Mouse (Mus musculus): ENCODE results near the gene Snap29. TPM values are rescaled to one million over a fixed set of nuclear protein-coding genes. Genes with fewer than 3 reads are reported as not detected.

Gene Snap29
- polyA plus RNA-seq, 1 experiment from 2014 or later: 19.8 TPM

DNA sequence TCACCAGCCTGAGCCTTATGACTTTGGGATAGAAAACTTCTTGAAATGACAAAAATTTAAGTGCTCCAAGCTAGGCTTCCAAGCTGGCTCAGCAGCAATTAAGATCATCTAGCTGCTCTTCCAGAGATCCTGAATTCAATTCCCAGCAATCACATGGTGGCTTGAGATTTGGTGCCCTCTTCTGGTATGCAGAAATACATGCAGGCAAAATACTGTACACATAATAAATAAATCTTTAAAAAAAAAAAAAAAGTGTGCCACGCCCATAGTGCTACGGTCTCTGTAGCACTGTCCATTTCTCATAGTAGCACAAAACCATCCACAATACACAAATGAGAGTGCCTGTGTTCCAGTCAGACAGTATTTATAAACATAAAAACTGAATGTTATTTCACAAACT lies 26.8 kb downstream of the Snap29 start:
- no peaks in the 10 kb centered on the region for H3K27me3 ChIP-seq
- WGBS: 86% methylated on average over 2 of the region's 2 CpGs
- no peak overlapping the region for H3K4me2 ChIP-seq (replicated peaks)
- peaks cover 21% of the 10 kb centered on the region for H3K36me3 ChIP-seq
- no peaks in the 10 kb centered on the region for H3K4me1 ChIP-seq
- no peak overlapping the region for H3K9ac ChIP-seq
- ATAC-seq (ENCODE audit: low FRiP score): no peak
- H3K4me3 ChIP-seq: no peak overlapping the region
- H3K9me3 ChIP-seq (replicated peaks): no peaks in the 10 kb centered on the region
- no peak overlapping the region for H3K27ac ChIP-seq

DNA sequence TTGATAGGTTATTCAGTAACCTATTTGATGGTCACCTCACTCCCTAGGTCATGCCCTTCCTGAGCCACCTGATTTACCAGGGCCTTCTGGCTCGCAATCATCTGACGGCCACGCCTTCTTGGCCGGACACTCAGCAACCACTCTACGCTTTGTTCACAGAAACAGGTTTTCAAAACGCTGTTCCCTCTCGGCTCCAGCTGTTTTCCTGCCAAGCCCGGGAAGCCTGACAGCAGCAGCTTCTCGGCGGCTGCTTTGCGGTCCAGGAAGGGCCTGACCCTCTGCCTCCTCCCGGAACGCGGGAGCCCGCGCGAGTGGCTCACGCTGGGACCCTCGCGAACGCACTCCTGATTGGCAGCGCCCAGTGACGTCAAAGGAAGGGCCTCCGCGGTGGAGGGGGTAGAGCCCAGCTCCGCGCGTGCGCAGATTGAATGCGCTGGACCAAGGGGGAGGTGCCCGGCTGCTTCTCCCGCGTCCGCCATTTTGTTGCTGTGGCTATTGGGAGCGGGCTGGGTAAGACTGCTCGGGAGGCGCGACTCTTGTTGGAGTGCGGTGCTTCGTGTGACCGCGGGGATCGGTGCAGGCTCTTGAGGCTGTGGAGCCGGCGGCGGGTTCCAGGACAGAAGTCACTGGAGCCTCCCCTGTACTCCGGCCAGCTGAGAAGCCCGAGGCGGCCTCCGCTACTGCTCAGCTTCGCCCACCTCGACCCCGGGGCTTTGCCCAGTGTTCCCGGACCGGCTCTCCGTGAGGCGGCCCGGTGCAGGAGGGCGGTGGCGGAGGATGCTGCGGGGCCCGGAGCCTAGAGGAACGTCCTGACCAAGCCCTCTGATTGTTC lies 46.0 kb downstream of the Snap29 start, which contains the start of gene Crkl:
TSS of gene Crkl (plus strand) at position 447 of the 832 bp plus-strand sequence.
- no peaks in the 10 kb centered on the region for H3K9me3 ChIP-seq (replicated peaks)
- H3K9ac ChIP-seq: peak within 1 kb of the TSS; percentile 96
- peaks cover 16% of the 10 kb centered on the region for H3K36me3 ChIP-seq
- peak within 1 kb of the TSS; percentile 88 for H3K4me2 ChIP-seq (replicated peaks)
- H3K4me1 ChIP-seq: peaks cover 20% of the 10 kb centered on the region
- ATAC-seq (ENCODE audit: low FRiP score): peak; percentile 96
- peak within 1 kb of the TSS; percentile 97 for H3K27ac ChIP-seq
- H3K4me3 ChIP-seq: peak within 1 kb of the TSS; percentile 97
- no peaks in the 10 kb centered on the region for H3K27me3 ChIP-seq
- under 1% methylated on average over 63 of the region's 63 CpGs for WGBS

- Histone ChIP-seq H3K4me3 (peak overlapping the region; percentile 97), H3K27ac (peak overlapping the region; percentile 97), H3K4me2 (replicated peaks) (peak overlapping the region; percentile 88), H3K4me1 (peaks cover 20% of the 10 kb centered on the region), H3K9ac (peak overlapping the region; percentile 96), H3K36me3 (peaks cover 21% of the 10 kb centered on the region), H3K27me3 (no peaks in the 10 kb centered on the region), H3K9me3 (replicated peaks) (no peaks in the 10 kb centered on the region)
- peak; percentile 69 for ATAC-seq (ENCODE audit: low FRiP score)
- under 1% methylated on average over 24 of the region's 24 CpGs for WGBS
Measured at GRCm38 (mm10) chr16:17452373-17452715, 46.6 kb downstream of the Snap29 start.

DNA sequence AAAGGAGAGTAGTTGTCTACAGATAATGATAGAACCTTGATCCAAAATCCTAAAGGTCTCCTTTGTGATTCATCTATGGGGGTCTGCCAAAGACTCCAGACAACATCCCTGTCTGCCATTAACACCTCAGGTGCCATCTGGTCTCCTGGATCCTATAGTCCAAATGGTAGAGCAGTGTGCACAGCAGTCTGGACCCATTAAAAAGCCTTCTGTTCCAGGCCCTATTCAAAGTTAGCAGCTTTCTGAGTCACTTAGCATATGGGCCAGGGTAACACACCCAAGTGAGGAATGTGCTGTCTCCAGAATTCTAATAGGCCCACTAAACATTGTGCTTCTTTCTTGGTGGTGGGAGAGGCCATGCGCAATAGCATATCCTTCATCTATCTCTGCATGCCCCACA lies 51.1 kb downstream of the Snap29 start:
- ATAC-seq (ENCODE audit: low FRiP score): no peak
- no peaks in the 10 kb centered on the region for H3K9me3 ChIP-seq (replicated peaks)
- no peak overlapping the region for H3K27ac ChIP-seq
- no peaks in the 10 kb centered on the region for H3K27me3 ChIP-seq
- peaks cover 39% of the 10 kb centered on the region for H3K36me3 ChIP-seq
- WGBS: 96% methylated on average over 1 of the region's 1 CpGs
- no peak overlapping the region for H3K4me3 ChIP-seq
- no peak overlapping the region for H3K9ac ChIP-seq
- no peak overlapping the region for H3K4me2 ChIP-seq (replicated peaks)
- H3K4me1 ChIP-seq: peaks cover 15% of the 10 kb centered on the region

GRCm38 (mm10) chr16:17460254-17460653 lies 54.5 kb downstream of the Snap29 start:
- peaks cover 1% of the 10 kb centered on the region for H3K4me1 ChIP-seq
- ATAC-seq (ENCODE audit: low FRiP score): no peak
- H3K4me2 ChIP-seq (replicated peaks): no peak overlapping the region
- H3K9ac ChIP-seq: no peak overlapping the region
- H3K36me3 ChIP-seq: peaks cover 33% of the 10 kb centered on the region
- WGBS: 91% methylated on average over 4 of the region's 4 CpGs
- no peaks in the 10 kb centered on the region for H3K9me3 ChIP-seq (replicated peaks)
- H3K27ac ChIP-seq: no peak overlapping the region
- H3K4me3 ChIP-seq: no peak overlapping the region
- H3K27me3 ChIP-seq: no peaks in the 10 kb centered on the region

DNA sequence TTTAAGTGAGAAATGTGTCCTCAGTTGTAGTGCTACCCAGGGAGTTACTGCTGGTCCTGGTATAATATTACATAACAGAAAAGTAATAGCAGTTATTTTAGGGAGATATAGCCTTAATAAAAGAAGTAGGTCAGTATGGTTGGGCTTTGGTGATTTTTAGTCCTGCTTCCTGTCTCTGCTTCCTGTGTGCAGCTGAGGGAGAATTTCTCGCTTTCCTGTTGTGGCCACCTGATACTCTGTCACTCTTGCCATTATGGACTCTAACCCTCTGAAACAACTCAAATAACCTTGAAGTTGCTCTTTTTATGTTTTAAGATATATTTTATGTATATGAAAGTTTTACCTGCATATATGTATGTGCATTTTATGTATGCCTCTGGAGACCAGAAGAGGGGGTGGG lies 55.8 kb downstream of the Snap29 start:
- H3K9me3 ChIP-seq (replicated peaks): no peaks in the 10 kb centered on the region
- H3K9ac ChIP-seq: no peak overlapping the region
- no peaks in the 10 kb centered on the region for H3K27me3 ChIP-seq
- no peaks in the 10 kb centered on the region for H3K4me1 ChIP-seq
- no peak overlapping the region for H3K4me3 ChIP-seq
- WGBS: 94% methylated on average over 1 of the region's 1 CpGs
- no peak overlapping the region for H3K4me2 ChIP-seq (replicated peaks)
- peaks cover 23% of the 10 kb centered on the region for H3K36me3 ChIP-seq
- no peak overlapping the region for H3K27ac ChIP-seq
- no peak for ATAC-seq (ENCODE audit: low FRiP score)

DNA sequence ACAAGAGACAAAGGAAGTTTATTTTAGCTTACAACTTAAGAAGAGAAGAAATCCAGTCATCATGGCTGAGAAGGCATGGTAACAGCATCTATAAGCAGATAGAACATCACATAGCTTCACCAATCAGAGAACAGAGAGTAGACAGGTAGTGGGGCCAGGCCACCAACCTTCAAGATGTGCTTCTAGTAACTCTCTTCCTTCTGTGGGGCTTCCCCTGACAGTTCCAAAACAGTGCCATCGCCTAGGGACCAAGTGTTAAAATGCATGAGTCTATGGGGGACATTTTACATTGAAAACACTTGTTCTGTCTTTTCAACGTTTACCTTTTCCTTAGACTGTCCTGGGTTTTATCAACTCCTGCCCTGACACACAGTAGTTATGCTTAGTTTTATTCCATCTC lies 57.4 kb downstream of the Snap29 start:
- H3K4me3 ChIP-seq: no peak overlapping the region
- H3K36me3 ChIP-seq: peaks cover 11% of the 10 kb centered on the region
- H3K27ac ChIP-seq: no peak overlapping the region
- no peak overlapping the region for H3K9ac ChIP-seq
- H3K4me1 ChIP-seq: no peaks in the 10 kb centered on the region
- no peaks in the 10 kb centered on the region for H3K9me3 ChIP-seq (replicated peaks)
- H3K4me2 ChIP-seq (replicated peaks): no peak overlapping the region
- no peak for ATAC-seq (ENCODE audit: low FRiP score)
- WGBS: 96% methylated on average over 2 of the region's 2 CpGs
- no peaks in the 10 kb centered on the region for H3K27me3 ChIP-seq

GRCm38 (mm10) chr16:17466875-17467663 lies 61.3 kb downstream of the Snap29 start:
- no peaks in the 10 kb centered on the region for H3K27me3 ChIP-seq
- H3K36me3 ChIP-seq: peaks cover 20% of the 10 kb centered on the region
- H3K4me2 ChIP-seq (replicated peaks): no peak overlapping the region
- no peak overlapping the region for H3K4me3 ChIP-seq
- 91% methylated on average over 4 of the region's 4 CpGs for WGBS
- no peak overlapping the region for H3K9ac ChIP-seq
- H3K27ac ChIP-seq: no peak overlapping the region
- H3K4me1 ChIP-seq: no peaks in the 10 kb centered on the region
- H3K9me3 ChIP-seq (replicated peaks): no peaks in the 10 kb centered on the region
- no peak for ATAC-seq (ENCODE audit: low FRiP score)

DNA sequence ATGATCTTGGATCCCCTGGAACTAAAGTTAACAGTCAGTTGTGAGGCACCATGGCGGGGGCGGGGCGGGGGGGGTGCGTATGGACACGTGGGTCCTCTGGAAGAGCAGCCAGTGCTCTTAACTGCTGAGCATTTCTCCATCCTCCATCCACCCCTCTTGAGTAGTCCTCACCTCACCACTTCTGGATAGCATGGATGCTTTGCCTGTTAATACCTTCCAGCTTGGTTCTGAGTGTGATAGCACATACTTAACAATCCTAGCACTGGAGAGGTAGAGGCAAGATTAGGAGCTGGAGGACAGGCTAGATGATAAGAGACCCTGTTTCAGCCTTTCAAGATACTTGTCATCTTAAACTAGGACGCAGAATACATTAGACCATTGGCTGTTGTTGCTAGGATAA lies 66.7 kb downstream of the Snap29 start:
- Histone ChIP-seq H3K27me3 (no peaks in the 10 kb centered on the region), H3K4me1 (no peaks in the 10 kb centered on the region), H3K4me2 (replicated peaks) (no peak overlapping the region), H3K4me3 (no peak overlapping the region), H3K36me3 (peaks cover 29% of the 10 kb centered on the region), H3K27ac (no peak overlapping the region), H3K9me3 (replicated peaks) (no peaks in the 10 kb centered on the region), H3K9ac (no peak overlapping the region)
- ATAC-seq (ENCODE audit: low FRiP score): no peak
- 90% methylated on average over 6 of the region's 6 CpGs for WGBS

- ATAC-seq (ENCODE audit: low FRiP score): no peak
- no peaks in the 10 kb centered on the region for H3K27me3 ChIP-seq
- H3K4me2 ChIP-seq (replicated peaks): no peak overlapping the region
- H3K4me3 ChIP-seq: no peak overlapping the region
- H3K27ac ChIP-seq: no peak overlapping the region
- H3K9me3 ChIP-seq (replicated peaks): no peaks in the 10 kb centered on the region
- peaks cover 28% of the 10 kb centered on the region for H3K36me3 ChIP-seq
- H3K9ac ChIP-seq: no peak overlapping the region
- no peaks in the 10 kb centered on the region for H3K4me1 ChIP-seq
Measured at GRCm38 (mm10) chr16:17474091-17474490, 68.3 kb downstream of the Snap29 start.

DNA sequence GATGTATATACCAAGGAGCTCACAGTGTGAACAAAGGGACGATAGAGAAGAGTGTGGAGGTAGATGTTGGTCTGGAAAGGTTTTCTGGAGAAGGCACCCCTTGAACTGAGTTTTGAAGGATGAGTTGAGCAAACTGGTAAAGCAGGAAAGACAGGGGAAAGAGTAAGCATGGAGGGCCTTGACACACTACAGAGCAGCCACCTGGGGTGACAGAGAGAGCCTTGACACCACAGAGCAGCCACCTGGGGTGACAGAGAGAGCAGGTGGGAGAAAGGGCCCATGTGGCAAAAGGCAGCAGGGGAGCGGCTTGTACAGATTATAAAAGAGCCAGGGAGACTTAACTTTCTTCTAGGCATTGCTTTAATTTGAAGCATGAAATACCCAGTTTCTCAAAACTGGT lies 69.0 kb downstream of the Snap29 start:
- Histone ChIP-seq H3K9ac (no peak overlapping the region), H3K4me2 (replicated peaks) (no peak overlapping the region), H3K27me3 (no peaks in the 10 kb centered on the region), H3K27ac (no peak overlapping the region), H3K4me3 (no peak overlapping the region), H3K36me3 (peaks cover 28% of the 10 kb centered on the region), H3K9me3 (replicated peaks) (no peaks in the 10 kb centered on the region), H3K4me1 (no peaks in the 10 kb centered on the region)
- no peak for ATAC-seq (ENCODE audit: low FRiP score)
- 93% methylated on average over 2 of the region's 2 CpGs for WGBS

- no peak overlapping the region for H3K4me2 ChIP-seq (replicated peaks)
- no peak overlapping the region for H3K27ac ChIP-seq
- 93% methylated on average over 4 of the region's 4 CpGs for WGBS
- H3K9me3 ChIP-seq (replicated peaks): no peaks in the 10 kb centered on the region
- no peak overlapping the region for H3K4me3 ChIP-seq
- ATAC-seq (ENCODE audit: low FRiP score): no peak
- no peaks in the 10 kb centered on the region for H3K27me3 ChIP-seq
- H3K9ac ChIP-seq: no peak overlapping the region
- H3K4me1 ChIP-seq: no peaks in the 10 kb centered on the region
- peaks cover 28% of the 10 kb centered on the region for H3K36me3 ChIP-seq
Measured at GRCm38 (mm10) chr16:17475326-17475725, 69.5 kb downstream of the Snap29 start.
